Mouse (Mus musculus) embryonic facial prominence, embryonic 12.5 days (tissue): ENCODE results near the gene Clybl. TPM values are rescaled to one million over a fixed set of nuclear protein-coding genes. Genes with fewer than 3 reads are reported as not detected.
A peak's percentile ranks its signal among the peaks of the same experiment; 100 is the strongest.

ENCODE experiments used
- ATAC-seq: fragments of 200-750 bp; cut with Nextera tagmentation; 2 replicates; pipeline ENCODE4 v1.8.0; 2017; ENCODE audit not compliant: insufficient number of reproducible peaks, insufficient read depth, low FRiP score, low TSS enrichment
- H3K27ac ChIP-seq: fragments of 300-500 bp; sonication (generic); 2 replicates; pipeline ENCODE4 v1.5.1; 2016; ENCODE audit warnings: mild to moderate bottlenecking
- H3K27me3 ChIP-seq: fragments of 300-500 bp; sonication (generic); 2 replicates; pipeline ENCODE4 v1.6.1; 2016; ENCODE audit warnings: mild to moderate bottlenecking, moderate library complexity
- H3K36me3 ChIP-seq: fragments of 300-500 bp; sonication (generic); 2 replicates; pipeline ENCODE4 v1.6.1; 2016; ENCODE audit warnings: mild to moderate bottlenecking
- H3K4me1 ChIP-seq: fragments of 300-500 bp; sonication (generic); 2 replicates; pipeline ENCODE4 v1.6.1; 2016
- H3K4me2 ChIP-seq: fragments of 300-500 bp; sonication (generic); replicated peaks from 2 replicates; pipeline ENCODE4 v1.6.1; 2016; ENCODE audit warnings: mild to moderate bottlenecking, moderate library complexity
- H3K4me3 ChIP-seq: fragments of 300-500 bp; sonication (generic); 2 replicates; pipeline ENCODE4 v1.5.1; 2016; ENCODE audit warnings: mild to moderate bottlenecking
- H3K9ac ChIP-seq: fragments of 300-500 bp; sonication (generic); 2 replicates; pipeline ENCODE4 v1.6.1; 2016; ENCODE audit warnings: mild to moderate bottlenecking, moderate library complexity
- H3K9me3 ChIP-seq: fragments of 300-500 bp; sonication (generic); 2 replicates; pipeline ENCODE4 v1.6.1; 2016; ENCODE audit warnings: mild to moderate bottlenecking, moderate library complexity
- WGBS: fragments of 180-500 bp; shearing (Covaris S2); methylation state at CpG from one replicate; pipeline ENCODE4 v1.1.7; 2016; 5-methylcytosine and 5-hydroxymethylcytosine counted together
- polyA plus RNA-seq: library from polyadenylated mRNA; unstranded; fragments of >200 nt; fragmentation: Nextera tagmentation; extraction: Ambion mirVana; gene quantifications from 2 replicates; pipeline ENCODE4 v1.2.1, GENCODE M21; 2016

Clybl gene
- polyA plus RNA-seq, 1 experiment from 2014 or later: 23.1 TPM

GRCm38 (mm10) chr14:122255562-122256260 lies 74.2 kb downstream of the Clybl start:
- peaks cover 35% of the 10 kb centered on the region for H3K27me3 ChIP-seq
- H3K4me1 ChIP-seq: no peaks in the 10 kb centered on the region
- 0 out of 2 replicates have a peak overlapping the region, but pooled peaks have one; percentile 23 for H3K4me2 ChIP-seq
- no peak overlapping the region for H3K4me3 ChIP-seq
- no peak overlapping the region for H3K9ac ChIP-seq
- ATAC-seq: no peak
- 5% methylated on average over 21 of the region's 21 CpGs for WGBS
- no peaks in the 10 kb centered on the region for H3K9me3 ChIP-seq
- no peaks in the 10 kb centered on the region for H3K36me3 ChIP-seq
- H3K27ac ChIP-seq: no peak overlapping the region

DNA sequence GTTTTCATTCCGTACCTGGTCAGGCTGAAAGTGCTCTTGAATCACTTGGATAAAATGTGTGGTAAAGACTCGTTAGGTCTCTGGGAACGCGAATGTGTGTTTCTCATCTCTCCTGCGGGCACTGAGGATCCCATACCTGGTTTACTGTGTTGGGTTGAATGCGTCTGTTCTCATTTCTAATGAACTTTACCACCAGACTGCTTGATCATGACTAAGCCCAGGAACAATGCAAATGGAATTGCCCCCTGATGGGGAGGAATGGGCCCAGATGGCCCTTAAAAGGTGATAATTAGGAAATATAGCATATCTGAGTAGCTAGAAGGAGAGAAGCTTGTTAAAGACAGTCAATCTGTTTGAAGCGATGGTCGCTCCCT lies 74.7 kb downstream of the Clybl start:
- Histone ChIP-seq H3K4me2 (0 out of 2 replicates have a peak overlapping the region, but pooled peaks have one; percentile 23), H3K4me3 (no peak overlapping the region), H3K36me3 (no peaks in the 10 kb centered on the region), H3K9me3 (no peaks in the 10 kb centered on the region), H3K9ac (no peak overlapping the region), H3K27ac (no peak overlapping the region), H3K4me1 (no peaks in the 10 kb centered on the region), H3K27me3 (peaks cover 35% of the 10 kb centered on the region)
- WGBS: 18% methylated on average over 8 of the region's 8 CpGs
- no peak for ATAC-seq

GRCm38 (mm10) chr14:122258297-122258696 lies 76.8 kb downstream of the Clybl start:
- Histone ChIP-seq H3K9ac (no peak overlapping the region), H3K9me3 (no peaks in the 10 kb centered on the region), H3K27ac (no peak overlapping the region), H3K4me2 (no peak overlapping the region), H3K4me3 (no peak overlapping the region), H3K36me3 (no peaks in the 10 kb centered on the region), H3K4me1 (no peaks in the 10 kb centered on the region), H3K27me3 (peaks cover 38% of the 10 kb centered on the region)
- no peak for ATAC-seq
- 37% methylated on average over 5 of the region's 5 CpGs for WGBS

DNA sequence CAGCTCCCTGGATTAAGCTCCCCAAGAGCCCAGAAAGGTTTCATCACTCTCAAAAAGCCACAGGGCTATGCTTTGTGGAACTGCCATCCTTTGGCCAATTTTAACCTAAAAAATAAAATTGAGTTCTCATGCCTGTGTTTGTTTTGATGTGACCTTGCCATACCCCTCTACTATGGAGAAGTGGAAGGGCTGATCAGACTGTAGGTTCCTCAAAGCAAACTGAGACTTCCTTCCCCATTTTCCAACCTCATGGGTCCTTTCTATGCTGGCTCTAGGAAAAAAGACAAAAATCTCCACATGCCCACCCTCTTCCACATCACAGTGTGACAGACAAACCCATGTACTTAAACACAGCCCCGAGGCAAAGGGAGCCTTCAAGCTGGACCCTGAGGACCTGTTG lies 79.7 kb downstream of the Clybl start:
- 84% methylated on average over 1 of the region's 1 CpGs for WGBS
- H3K4me2 ChIP-seq: no peak overlapping the region
- no peaks in the 10 kb centered on the region for H3K36me3 ChIP-seq
- peaks cover 27% of the 10 kb centered on the region for H3K27me3 ChIP-seq
- H3K4me3 ChIP-seq: no peak overlapping the region
- H3K27ac ChIP-seq: no peak overlapping the region
- ATAC-seq: no peak
- no peaks in the 10 kb centered on the region for H3K9me3 ChIP-seq
- no peak overlapping the region for H3K9ac ChIP-seq
- H3K4me1 ChIP-seq: no peaks in the 10 kb centered on the region

GRCm38 (mm10) chr14:122262851-122263659 lies 81.6 kb downstream of the Clybl start:
- Histone ChIP-seq H3K4me2 (no peak overlapping the region), H3K4me3 (no peak overlapping the region), H3K27ac (no peak overlapping the region), H3K27me3 (peaks cover 14% of the 10 kb centered on the region), H3K9me3 (no peaks in the 10 kb centered on the region), H3K9ac (no peak overlapping the region), H3K36me3 (no peaks in the 10 kb centered on the region), H3K4me1 (no peaks in the 10 kb centered on the region)
- no peak for ATAC-seq
- 48% methylated on average over 16 of the region's 16 CpGs for WGBS

DNA sequence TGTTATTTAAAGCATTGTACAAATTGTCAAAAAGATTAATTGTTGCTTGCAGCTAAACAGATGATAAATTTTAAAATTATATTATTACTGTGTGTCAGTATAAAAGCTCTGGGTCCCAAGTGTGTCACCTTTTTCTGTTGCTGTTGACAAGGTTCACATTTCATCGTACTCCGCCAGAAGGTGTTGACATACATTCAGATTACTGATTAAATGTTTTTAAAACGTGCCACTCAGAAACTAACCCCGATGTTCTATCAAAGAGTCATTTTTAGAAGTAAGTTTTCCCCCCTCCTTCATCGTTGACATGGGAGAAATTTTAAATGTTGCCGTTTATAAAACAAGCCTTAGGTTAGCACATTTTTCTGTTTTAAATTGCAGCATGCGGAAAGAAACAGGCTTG lies 83.7 kb downstream of the Clybl start:
- WGBS: 71% methylated on average over 7 of the region's 7 CpGs
- no peak for ATAC-seq
- Histone ChIP-seq H3K4me1 (no peaks in the 10 kb centered on the region), H3K4me2 (no peak overlapping the region), H3K9me3 (no peaks in the 10 kb centered on the region), H3K27me3 (peaks cover 3% of the 10 kb centered on the region; the same call in 1 of the 2 replicates), H3K4me3 (no peak overlapping the region), H3K9ac (no peak overlapping the region), H3K27ac (no peak overlapping the region), H3K36me3 (no peaks in the 10 kb centered on the region)

GRCm38 (mm10) chr14:122267590-122267989 lies 86.1 kb downstream of the Clybl start:
- 38% methylated on average over 4 of the region's 4 CpGs for WGBS
- H3K4me3 ChIP-seq: no peak overlapping the region
- no peaks in the 10 kb centered on the region for H3K9me3 ChIP-seq
- H3K9ac ChIP-seq: no peak overlapping the region
- 0 out of 2 replicates have a peak, but pooled peaks cover 3% of the 10 kb centered on the region for H3K27me3 ChIP-seq
- ATAC-seq: no peak
- H3K4me1 ChIP-seq: peaks cover 8% of the 10 kb centered on the region; the same call in 1 of the 2 replicates
- H3K4me2 ChIP-seq: no peak overlapping the region
- no peak overlapping the region for H3K27ac ChIP-seq
- H3K36me3 ChIP-seq: no peaks in the 10 kb centered on the region

GRCm38 (mm10) chr14:122271104-122271746 lies 89.7 kb downstream of the Clybl start:
- no peaks in the 10 kb centered on the region for H3K9me3 ChIP-seq
- 0 out of 2 replicates have a peak, but pooled peaks cover 3% of the 10 kb centered on the region for H3K27me3 ChIP-seq
- no peak overlapping the region for H3K4me3 ChIP-seq
- H3K36me3 ChIP-seq: no peaks in the 10 kb centered on the region
- H3K4me2 ChIP-seq: no peak overlapping the region
- H3K9ac ChIP-seq: no peak overlapping the region
- ATAC-seq: no peak; the same call in 1 of the 2 replicates
- peaks cover 9% of the 10 kb centered on the region; the same call in 1 of the 2 replicates for H3K4me1 ChIP-seq
- H3K27ac ChIP-seq: no peak overlapping the region
- 27% methylated on average over 14 of the region's 14 CpGs for WGBS

GRCm38 (mm10) chr14:122277142-122277541 lies 95.6 kb downstream of the Clybl start:
- no peak overlapping the region for H3K27ac ChIP-seq
- H3K36me3 ChIP-seq: no peaks in the 10 kb centered on the region
- no peak for ATAC-seq
- peaks cover 29% of the 10 kb centered on the region for H3K27me3 ChIP-seq
- no peak overlapping the region for H3K4me2 ChIP-seq
- H3K9me3 ChIP-seq: no peaks in the 10 kb centered on the region
- WGBS: 91% methylated on average over 8 of the region's 8 CpGs
- H3K9ac ChIP-seq: no peak overlapping the region
- H3K4me1 ChIP-seq: peaks cover 6% of the 10 kb centered on the region; the same call in 1 of the 2 replicates
- H3K4me3 ChIP-seq: no peak overlapping the region

DNA sequence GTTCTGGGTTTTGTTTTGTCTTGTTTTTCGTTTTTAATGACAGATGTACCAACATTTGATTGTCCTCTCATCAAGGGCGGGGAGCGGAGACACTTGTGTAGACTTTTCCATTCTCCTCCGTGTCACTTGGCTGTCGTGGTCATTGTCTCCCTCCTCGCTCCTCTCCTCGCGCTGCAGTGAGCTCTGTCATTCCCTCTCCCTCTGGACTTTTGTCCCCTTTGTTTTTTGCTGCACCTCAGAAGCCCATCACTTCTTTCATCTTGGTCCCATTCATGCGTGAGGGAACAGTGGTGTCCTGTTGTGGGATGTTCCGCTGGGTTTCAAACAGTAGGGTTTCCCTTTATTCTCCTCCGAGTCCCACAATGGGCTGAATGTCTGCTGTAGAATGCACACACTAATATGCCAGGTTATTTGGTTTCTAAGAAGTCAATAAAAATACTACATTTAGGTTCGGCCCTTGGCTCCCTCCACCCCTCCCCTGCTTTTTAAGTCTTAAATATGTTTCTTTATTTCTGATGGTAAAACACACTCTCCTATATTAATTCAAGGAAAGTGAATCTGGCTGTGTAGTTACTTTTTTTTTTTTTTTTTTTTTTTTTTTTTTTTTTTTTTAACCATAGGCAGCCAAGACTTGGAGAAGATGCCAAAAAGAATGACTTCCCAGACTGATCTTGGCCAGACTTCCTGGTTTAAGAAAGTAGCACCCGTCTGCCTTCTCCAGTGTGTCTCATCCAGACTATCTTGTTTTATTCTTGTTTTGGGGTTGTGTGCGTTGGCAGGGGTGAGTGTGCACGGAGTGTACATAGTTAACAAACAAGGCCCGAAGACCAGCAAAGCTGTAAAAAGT lies 98.2 kb downstream of the Clybl start:
- H3K9ac ChIP-seq: no peak overlapping the region
- no peak for ATAC-seq
- H3K4me1 ChIP-seq: no peaks in the 10 kb centered on the region
- no peak overlapping the region for H3K4me3 ChIP-seq
- no peak overlapping the region for H3K4me2 ChIP-seq
- WGBS: 44% methylated on average over 16 of the region's 16 CpGs
- no peaks in the 10 kb centered on the region for H3K36me3 ChIP-seq
- no peak overlapping the region for H3K27ac ChIP-seq
- H3K27me3 ChIP-seq: peaks cover 37% of the 10 kb centered on the region
- no peaks in the 10 kb centered on the region for H3K9me3 ChIP-seq
